Mouse (Mus musculus): Measurements from ENCODE around the gene Fgl2. TPM values are rescaled to one million over a fixed set of nuclear protein-coding genes. Genes with fewer than 3 reads are reported as not detected.

The Fgl2 gene
- polyA plus RNA-seq, 1 experiment from 2014 or later: 4.9 TPM

- Histone ChIP-seq H3K27ac (ENCODE audit: low read length) (no peak overlapping the region), H3K4me3 (ENCODE audit: low read length) (no peak overlapping the region), H3K4me1 (ENCODE audit: insufficient read depth, low read length) (no peaks in the 10 kb centered on the region), H3K9ac (replicated peaks; ENCODE audit: low read length) (no peak overlapping the region), H3K9me3 (ENCODE audit: low read length) (no peaks in the 10 kb centered on the region), H3K4me2 (replicated peaks; ENCODE audit: low read depth, low read length) (no peak overlapping the region), H3K27me3 (ENCODE audit: insufficient read depth, low read length) (no peaks in the 10 kb centered on the region), H3K36me3 (ENCODE audit: insufficient read depth, low read length) (no peaks in the 10 kb centered on the region)
- ATAC-seq (ENCODE audit: low FRiP score, low TSS enrichment): no peak
- 73% methylated on average over 3 of the region's 3 CpGs for WGBS
Measured at GRCm38 (mm10) chr5:21358648-21359047, 13.8 kb upstream of the Fgl2 start.

GRCm38 (mm10) chr5:21363343-21363742 lies 9.1 kb upstream of the Fgl2 start:
- no peaks in the 10 kb centered on the region for H3K9me3 ChIP-seq (ENCODE audit: low read length)
- ATAC-seq (ENCODE audit: low FRiP score, low TSS enrichment): no peak

GRCm38 (mm10) chr5:21366338-21367053 lies 5.9 kb upstream of the Fgl2 start:
- Histone ChIP-seq H3K9ac (replicated peaks; ENCODE audit: low read length) (no peak overlapping the region), H3K36me3 (ENCODE audit: insufficient read depth, low read length) (no peaks in the 10 kb centered on the region), H3K4me2 (replicated peaks; ENCODE audit: low read depth, low read length) (no peak overlapping the region), H3K27me3 (ENCODE audit: insufficient read depth, low read length) (peaks cover 3% of the 10 kb centered on the region), H3K27ac (ENCODE audit: low read length) (no peak overlapping the region), H3K4me1 (ENCODE audit: insufficient read depth, low read length) (no peaks in the 10 kb centered on the region), H3K9me3 (ENCODE audit: low read length) (no peaks in the 10 kb centered on the region), H3K4me3 (ENCODE audit: low read length) (no peak overlapping the region)
- no peak for ATAC-seq (ENCODE audit: low FRiP score, low TSS enrichment)
- 64% methylated on average over 4 of the region's 4 CpGs for WGBS

More at GRCm38 (mm10) chr5:21363343-21363742, 9.1 kb upstream of the Fgl2 start:
- H3K27me3 ChIP-seq (ENCODE audit: insufficient read depth, low read length): no peaks in the 10 kb centered on the region
- H3K36me3 ChIP-seq (ENCODE audit: insufficient read depth, low read length): no peaks in the 10 kb centered on the region
- no peaks in the 10 kb centered on the region for H3K4me1 ChIP-seq (ENCODE audit: insufficient read depth, low read length)
- no peak overlapping the region for H3K9ac ChIP-seq (replicated peaks; ENCODE audit: low read length)
- no peak overlapping the region for H3K27ac ChIP-seq (ENCODE audit: low read length)
- H3K4me3 ChIP-seq (ENCODE audit: low read length): no peak overlapping the region
- H3K4me2 ChIP-seq (replicated peaks; ENCODE audit: low read depth, low read length): no peak overlapping the region
- WGBS: 31% methylated on average over 3 of the region's 3 CpGs

- Histone ChIP-seq H3K4me2 (replicated peaks; ENCODE audit: low read depth, low read length) (no peak overlapping the region), H3K9me3 (ENCODE audit: low read length) (no peaks in the 10 kb centered on the region), H3K4me1 (ENCODE audit: insufficient read depth, low read length) (peaks cover 2% of the 10 kb centered on the region; the same call in 1 of the 2 replicates), H3K4me3 (ENCODE audit: low read length) (no peak overlapping the region), H3K36me3 (ENCODE audit: insufficient read depth, low read length) (no peaks in the 10 kb centered on the region), H3K9ac (replicated peaks; ENCODE audit: low read length) (no peak overlapping the region), H3K27ac (ENCODE audit: low read length) (no peak overlapping the region), H3K27me3 (ENCODE audit: insufficient read depth, low read length) (peaks cover 9% of the 10 kb centered on the region)
- 49% methylated on average over 2 of the region's 2 CpGs for WGBS
- no peak for ATAC-seq (ENCODE audit: low FRiP score, low TSS enrichment)
Measured at GRCm38 (mm10) chr5:21367514-21367913, 4.9 kb upstream of the Fgl2 start.

DNA sequence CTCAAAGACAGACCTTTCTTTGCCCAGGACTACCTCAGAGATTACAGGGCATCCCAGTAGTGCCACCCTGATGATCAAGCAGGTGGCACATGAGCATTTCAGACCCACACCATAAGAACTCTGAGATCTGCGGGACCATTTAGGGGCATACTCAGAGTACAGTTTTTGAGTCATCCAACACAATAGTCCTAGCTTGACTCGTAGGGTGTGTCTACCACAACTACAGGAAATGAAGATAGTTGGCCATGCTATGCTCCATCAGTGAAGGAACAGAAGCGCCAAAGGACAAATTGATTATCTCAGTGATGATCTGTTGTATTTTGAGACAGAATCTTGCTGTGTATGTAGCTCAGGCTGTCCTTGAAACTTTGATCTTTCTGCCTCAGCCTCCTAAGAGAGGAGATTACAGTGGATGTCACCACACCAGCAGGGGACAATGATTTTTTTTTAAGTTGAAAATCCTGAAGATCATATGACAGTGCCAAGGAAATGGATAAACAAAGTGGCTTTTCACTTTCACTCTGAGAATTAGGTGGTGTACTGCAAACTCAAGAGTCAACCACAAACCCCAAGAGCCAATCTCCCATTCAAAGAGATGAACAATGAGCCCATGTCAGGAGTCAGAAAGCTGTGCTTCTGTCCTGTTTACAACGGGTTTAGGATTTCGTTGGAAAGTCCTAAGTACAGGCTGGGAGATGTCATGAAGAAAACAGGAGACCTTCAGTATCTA lies 2.1 kb upstream of the Fgl2 start:
- 86% methylated on average over 5 of the region's 5 CpGs for whole genome bisulfite sequencing
- Histone ChIP-seq H3K9me3 (ENCODE audit: low read length) (no peaks in the 10 kb centered on the region), H3K27ac (ENCODE audit: low read length) (no peak overlapping the region), H3K4me1 (ENCODE audit: insufficient read depth, low read length) (peaks cover 2% of the 10 kb centered on the region; the same call in 1 of the 2 replicates), H3K36me3 (ENCODE audit: insufficient read depth, low read length) (no peaks in the 10 kb centered on the region), H3K4me3 (ENCODE audit: low read length) (no peak overlapping the region), H3K9ac (replicated peaks; ENCODE audit: low read length) (no peak overlapping the region), H3K4me2 (replicated peaks; ENCODE audit: low read depth, low read length) (no peak overlapping the region), H3K27me3 (ENCODE audit: insufficient read depth, low read length) (peaks cover 9% of the 10 kb centered on the region)
- ATAC-seq (ENCODE audit: low FRiP score, low TSS enrichment): no peak

GRCm38 (mm10) chr5:21371920-21372319 lies 522 bp upstream of the Fgl2 start:
- peaks cover 2% of the 10 kb centered on the region; the same call in 1 of the 2 replicates for H3K4me1 ChIP-seq (ENCODE audit: insufficient read depth, low read length)
- H3K27me3 ChIP-seq (ENCODE audit: insufficient read depth, low read length): peaks cover 9% of the 10 kb centered on the region
- H3K4me3 ChIP-seq (ENCODE audit: low read length): no peak overlapping the region
- no peaks in the 10 kb centered on the region for H3K36me3 ChIP-seq (ENCODE audit: insufficient read depth, low read length)
- peak overlapping the region; percentile 93; the same call in 1 of the 2 replicates for H3K4me2 ChIP-seq (replicated peaks; ENCODE audit: low read depth, low read length)
- no peak overlapping the region for H3K9ac ChIP-seq (replicated peaks; ENCODE audit: low read length)
- H3K9me3 ChIP-seq (ENCODE audit: low read length): no peaks in the 10 kb centered on the region
- no peak overlapping the region for H3K27ac ChIP-seq (ENCODE audit: low read length)
- ATAC-seq (ENCODE audit: low FRiP score, low TSS enrichment): no peak
- WGBS: 46% methylated on average over 5 of the region's 5 CpGs

DNA sequence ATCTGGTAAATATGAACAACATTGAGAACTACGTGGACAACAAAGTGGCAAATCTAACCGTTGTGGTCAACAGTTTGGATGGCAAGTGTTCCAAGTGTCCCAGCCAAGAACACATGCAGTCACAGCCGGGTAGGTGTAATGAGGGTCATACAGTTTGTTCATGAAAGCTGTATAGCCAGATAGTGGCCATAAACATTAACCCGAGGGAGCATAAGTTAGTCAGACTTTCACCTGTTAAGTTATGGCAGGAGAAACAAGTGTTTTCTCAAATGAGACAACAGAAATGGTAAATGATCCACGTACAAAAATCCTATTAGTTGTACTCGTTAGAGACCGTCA lies 707 bp downstream of the Fgl2 start:
- H3K4me2 ChIP-seq (replicated peaks; ENCODE audit: low read depth, low read length): peak overlapping the region; percentile 93
- H3K27ac ChIP-seq (ENCODE audit: low read length): no peak overlapping the region
- no peaks in the 10 kb centered on the region for H3K9me3 ChIP-seq (ENCODE audit: low read length)
- 44% methylated on average over 7 of the region's 7 CpGs for WGBS
- no peaks in the 10 kb centered on the region for H3K36me3 ChIP-seq (ENCODE audit: insufficient read depth, low read length)
- no peak overlapping the region for H3K9ac ChIP-seq (replicated peaks; ENCODE audit: low read length)
- H3K4me1 ChIP-seq (ENCODE audit: insufficient read depth, low read length): peaks cover 2% of the 10 kb centered on the region; the same call in 1 of the 2 replicates
- peak overlapping the region; percentile 52 for H3K4me3 ChIP-seq (ENCODE audit: low read length)
- peaks cover 9% of the 10 kb centered on the region for H3K27me3 ChIP-seq (ENCODE audit: insufficient read depth, low read length)
- 0 out of 2 replicates have a peak, but pooled peaks have one; percentile 39 for ATAC-seq (ENCODE audit: low FRiP score, low TSS enrichment)

DNA sequence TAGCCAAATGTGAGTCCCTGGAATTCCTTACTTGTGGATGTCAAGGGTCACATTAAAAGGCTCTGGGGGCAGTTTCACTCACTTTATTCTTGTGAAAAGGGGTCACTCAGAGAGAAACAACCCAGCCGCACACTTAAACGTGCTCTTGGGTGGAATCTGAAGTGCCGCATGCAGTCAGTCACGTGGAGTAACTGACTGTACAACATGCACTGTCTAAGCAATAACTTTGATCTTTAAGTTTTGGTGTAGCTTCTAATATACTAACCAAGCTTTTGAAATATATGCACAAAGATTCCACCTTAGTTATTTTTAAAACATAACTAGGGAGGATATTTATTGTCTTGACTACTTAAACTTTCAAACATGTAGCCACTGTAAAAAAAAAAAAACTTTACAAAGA lies 4.5 kb downstream of the Fgl2 start:
- H3K4me1 ChIP-seq (ENCODE audit: insufficient read depth, low read length): peaks cover 2% of the 10 kb centered on the region; the same call in 1 of the 2 replicates
- no peak for ATAC-seq (ENCODE audit: low FRiP score, low TSS enrichment)
- no peak overlapping the region for H3K4me3 ChIP-seq (ENCODE audit: low read length)
- H3K27ac ChIP-seq (ENCODE audit: low read length): no peak overlapping the region
- peaks cover 8% of the 10 kb centered on the region for H3K27me3 ChIP-seq (ENCODE audit: insufficient read depth, low read length)
- H3K36me3 ChIP-seq (ENCODE audit: insufficient read depth, low read length): no peaks in the 10 kb centered on the region
- H3K9me3 ChIP-seq (ENCODE audit: low read length): no peaks in the 10 kb centered on the region
- H3K4me2 ChIP-seq (replicated peaks; ENCODE audit: low read depth, low read length): no peak overlapping the region
- H3K9ac ChIP-seq (replicated peaks; ENCODE audit: low read length): no peak overlapping the region
- WGBS: 76% methylated on average over 4 of the region's 4 CpGs

DNA sequence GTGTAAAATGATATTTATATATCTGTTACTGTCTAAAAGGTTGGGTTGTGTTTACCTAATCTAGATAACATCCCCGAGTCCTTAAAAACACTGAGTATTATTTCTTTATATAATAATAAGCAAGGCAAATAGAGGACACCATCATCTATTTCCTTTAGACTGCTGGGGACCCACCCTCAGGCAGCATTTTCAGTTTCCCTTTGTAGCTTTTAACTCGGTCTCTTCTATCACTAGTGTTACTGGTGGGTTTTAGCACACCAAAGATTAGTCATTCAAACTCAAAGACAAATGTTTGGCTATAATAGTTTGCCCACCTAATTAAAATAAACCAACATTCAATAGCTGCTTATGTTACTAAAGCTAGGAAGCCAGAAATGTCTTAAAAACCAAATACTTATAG lies 6.0 kb downstream of the Fgl2 start:
- Histone ChIP-seq H3K9me3 (ENCODE audit: low read length) (no peaks in the 10 kb centered on the region), H3K4me1 (ENCODE audit: insufficient read depth, low read length) (peaks cover 9% of the 10 kb centered on the region), H3K36me3 (ENCODE audit: insufficient read depth, low read length) (no peaks in the 10 kb centered on the region), H3K9ac (replicated peaks; ENCODE audit: low read length) (no peak overlapping the region), H3K27ac (ENCODE audit: low read length) (no peak overlapping the region), H3K27me3 (ENCODE audit: insufficient read depth, low read length) (peaks cover 6% of the 10 kb centered on the region; the same call in 1 of the 2 replicates), H3K4me3 (ENCODE audit: low read length) (no peak overlapping the region), H3K4me2 (replicated peaks; ENCODE audit: low read depth, low read length) (no peak overlapping the region)
- WGBS: 69% methylated on average over 2 of the region's 2 CpGs
- ATAC-seq (ENCODE audit: low FRiP score, low TSS enrichment): no peak

GRCm38 (mm10) chr5:21381986-21382385 lies 9.5 kb downstream of the Fgl2 start:
- no peak overlapping the region for H3K27ac ChIP-seq (ENCODE audit: low read length)
- no peak overlapping the region for H3K9ac ChIP-seq (replicated peaks; ENCODE audit: low read length)
- no peaks in the 10 kb centered on the region for H3K9me3 ChIP-seq (ENCODE audit: low read length)
- ATAC-seq (ENCODE audit: low FRiP score, low TSS enrichment): no peak
- peaks cover 15% of the 10 kb centered on the region for H3K4me1 ChIP-seq (ENCODE audit: insufficient read depth, low read length)
- 24% methylated on average over 6 of the region's 6 CpGs for WGBS
- H3K27me3 ChIP-seq (ENCODE audit: insufficient read depth, low read length): peaks cover 6% of the 10 kb centered on the region; the same call in 1 of the 2 replicates
- no peaks in the 10 kb centered on the region for H3K36me3 ChIP-seq (ENCODE audit: insufficient read depth, low read length)
- H3K4me2 ChIP-seq (replicated peaks; ENCODE audit: low read depth, low read length): no peak overlapping the region
- no peak overlapping the region for H3K4me3 ChIP-seq (ENCODE audit: low read length)
